Mouse (Mus musculus): ENCODE measurements at regions not wholly inside any gene's neighbourhood (a gene's known extent, or its start where the extent isn't known, plus 50 kb on each side); places are given as distances from the start of the nearest gene placed in this dataset.
A peak's percentile ranks its signal among the peaks of the same experiment; 100 is the strongest.

- Histone ChIP-seq H3K4me2 (ENCODE audit: low read depth, low read length) (no peak overlapping the region), H3K4me1 (ENCODE audit: control insufficient read depth, insufficient read depth, low read length) (no peaks in the 10 kb centered on the region), H3K4me3 (ENCODE audit: low read depth, low read length) (no peak overlapping the region), H3K9ac (replicated peaks; ENCODE audit: low read length) (no peak overlapping the region), H3K27ac (replicated peaks; ENCODE audit: low read depth, low read length) (no peak overlapping the region), H3K27me3 (ENCODE audit: control insufficient read depth, insufficient read depth, low read length) (no peaks in the 10 kb centered on the region), H3K36me3 (replicated peaks; ENCODE audit: control insufficient read depth, insufficient read depth, low read depth, low read length) (no peaks in the 10 kb centered on the region), H3K9me3 (replicated peaks; ENCODE audit: control insufficient read depth, low read length) (no peaks in the 10 kb centered on the region)
- WGBS = 36% methylated on average over 20 of the region's 20 CpGs
- DNase-seq (ENCODE audit: low spot score) (peak; percentile 8), ATAC-seq (replicated peaks; ENCODE audit: insufficient number of reproducible peaks, low FRiP score, low TSS enrichment, low read depth) (no peak)
Observed at GRCm38 (mm10) chr4:33716475-33717117, 207.8 kb upstream of the Cnr1 start.

GRCm38 (mm10) chr4:33720972-33721371, 203.4 kb upstream of the Cnr1 start:
- Histone ChIP-seq H3K27ac (replicated peaks; ENCODE audit: low read depth, low read length) (no peak overlapping the region), H3K4me3 (ENCODE audit: low read depth, low read length) (no peak overlapping the region), H3K9ac (replicated peaks; ENCODE audit: low read length) (no peak overlapping the region), H3K4me1 (ENCODE audit: control insufficient read depth, insufficient read depth, low read length) (no peaks in the 10 kb centered on the region), H3K36me3 (replicated peaks; ENCODE audit: control insufficient read depth, insufficient read depth, low read depth, low read length) (no peaks in the 10 kb centered on the region), H3K9me3 (replicated peaks; ENCODE audit: control insufficient read depth, low read length) (no peaks in the 10 kb centered on the region), H3K4me2 (ENCODE audit: low read depth, low read length) (no peak overlapping the region), H3K27me3 (ENCODE audit: control insufficient read depth, insufficient read depth, low read length) (no peaks in the 10 kb centered on the region)
- DNase-seq (ENCODE audit: low spot score) (no peak), ATAC-seq (replicated peaks; ENCODE audit: insufficient number of reproducible peaks, low FRiP score, low TSS enrichment, low read depth) (no peak)
- WGBS = 90% methylated on average over 10 of the region's 10 CpGs

GRCm38 (mm10) chr4:33721971-33722370, 202.4 kb upstream of the Cnr1 start:
- Histone ChIP-seq H3K27ac (replicated peaks; ENCODE audit: low read depth, low read length) (no peak overlapping the region), H3K4me2 (ENCODE audit: low read depth, low read length) (no peak overlapping the region), H3K36me3 (replicated peaks; ENCODE audit: control insufficient read depth, insufficient read depth, low read depth, low read length) (no peaks in the 10 kb centered on the region), H3K9me3 (replicated peaks; ENCODE audit: control insufficient read depth, low read length) (no peaks in the 10 kb centered on the region), H3K9ac (replicated peaks; ENCODE audit: low read length) (no peak overlapping the region), H3K27me3 (ENCODE audit: control insufficient read depth, insufficient read depth, low read length) (no peaks in the 10 kb centered on the region), H3K4me3 (ENCODE audit: low read depth, low read length) (no peak overlapping the region), H3K4me1 (ENCODE audit: control insufficient read depth, insufficient read depth, low read length) (no peaks in the 10 kb centered on the region)
- no peak for DNase-seq (ENCODE audit: low spot score)
- ATAC-seq (replicated peaks; ENCODE audit: insufficient number of reproducible peaks, low FRiP score, low TSS enrichment, low read depth) = no peak
- WGBS = 87% methylated on average over 4 of the region's 4 CpGs

- no peaks in the 10 kb centered on the region for H3K9me3 ChIP-seq (replicated peaks; ENCODE audit: control insufficient read depth, low read length)
- ATAC-seq (replicated peaks; ENCODE audit: insufficient number of reproducible peaks, low FRiP score, low TSS enrichment, low read depth) (no peak), DNase-seq (ENCODE audit: low spot score) (no peak)
- H3K27me3 ChIP-seq (ENCODE audit: control insufficient read depth, insufficient read depth, low read length) = no peaks in the 10 kb centered on the region
- no peak overlapping the region for H3K4me2 ChIP-seq (ENCODE audit: low read depth, low read length)
- H3K4me3 ChIP-seq (ENCODE audit: low read depth, low read length) = no peak overlapping the region
- H3K27ac ChIP-seq (replicated peaks; ENCODE audit: low read depth, low read length) = no peak overlapping the region
- no peaks in the 10 kb centered on the region for H3K36me3 ChIP-seq (replicated peaks; ENCODE audit: control insufficient read depth, insufficient read depth, low read depth, low read length)
- H3K4me1 ChIP-seq (ENCODE audit: control insufficient read depth, insufficient read depth, low read length) = no peaks in the 10 kb centered on the region
- WGBS = 81% methylated on average over 4 of the region's 4 CpGs
- no peak overlapping the region for H3K9ac ChIP-seq (replicated peaks; ENCODE audit: low read length)
Observed at GRCm38 (mm10) chr4:33731837-33732236, 192.6 kb upstream of the Cnr1 start.

DNA sequence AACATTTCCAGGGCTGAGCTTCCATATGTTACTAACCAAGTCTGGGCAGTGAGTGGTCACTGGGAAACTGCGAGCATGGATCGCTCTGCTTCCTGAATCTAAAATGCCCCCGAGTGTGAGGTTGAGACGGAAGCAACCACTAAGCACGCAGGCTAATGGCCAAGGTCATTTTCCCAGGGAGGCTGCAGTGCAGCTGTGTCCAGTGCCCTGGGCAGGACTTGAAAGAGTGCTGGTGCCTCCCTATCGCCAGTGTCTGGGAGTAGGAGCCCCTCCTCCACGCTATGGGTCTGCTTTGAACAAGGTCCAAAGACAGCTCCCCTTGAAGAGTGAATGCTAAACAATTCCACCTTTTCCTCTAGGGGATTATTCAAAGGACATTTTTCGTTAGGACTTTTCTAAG, 189.5 kb upstream of the Cnr1 start:
- H3K4me2 ChIP-seq (ENCODE audit: low read depth, low read length) = no peak overlapping the region
- 37% methylated on average over 8 of the region's 8 CpGs for WGBS
- ATAC-seq (replicated peaks; ENCODE audit: insufficient number of reproducible peaks, low FRiP score, low TSS enrichment, low read depth) = no peak
- DNase-seq (ENCODE audit: low spot score) = no peak
- no peak overlapping the region; the same call in 1 of the 2 replicates for H3K9ac ChIP-seq (replicated peaks; ENCODE audit: low read length)
- no peak overlapping the region for H3K4me3 ChIP-seq (ENCODE audit: low read depth, low read length)
- no peaks in the 10 kb centered on the region for H3K4me1 ChIP-seq (ENCODE audit: control insufficient read depth, insufficient read depth, low read length)
- H3K27me3 ChIP-seq (ENCODE audit: control insufficient read depth, insufficient read depth, low read length) = no peaks in the 10 kb centered on the region
- no peak overlapping the region for H3K27ac ChIP-seq (replicated peaks; ENCODE audit: low read depth, low read length)
- no peaks in the 10 kb centered on the region for H3K9me3 ChIP-seq (replicated peaks; ENCODE audit: control insufficient read depth, low read length)
- no peaks in the 10 kb centered on the region for H3K36me3 ChIP-seq (replicated peaks; ENCODE audit: control insufficient read depth, insufficient read depth, low read depth, low read length)

GRCm38 (mm10) chr4:33735442-33735966, 188.9 kb upstream of the Cnr1 start:
- no peak overlapping the region for H3K9ac ChIP-seq (replicated peaks; ENCODE audit: low read length)
- H3K27ac ChIP-seq (replicated peaks; ENCODE audit: low read depth, low read length) = no peak overlapping the region
- no peaks in the 10 kb centered on the region for H3K27me3 ChIP-seq (ENCODE audit: control insufficient read depth, insufficient read depth, low read length)
- no peaks in the 10 kb centered on the region for H3K9me3 ChIP-seq (replicated peaks; ENCODE audit: control insufficient read depth, low read length)
- H3K4me1 ChIP-seq (ENCODE audit: control insufficient read depth, insufficient read depth, low read length) = no peaks in the 10 kb centered on the region
- ATAC-seq (replicated peaks; ENCODE audit: insufficient number of reproducible peaks, low FRiP score, low TSS enrichment, low read depth) (no peak), DNase-seq (ENCODE audit: low spot score) (no peak)
- H3K4me2 ChIP-seq (ENCODE audit: low read depth, low read length) = no peak overlapping the region
- no peaks in the 10 kb centered on the region for H3K36me3 ChIP-seq (replicated peaks; ENCODE audit: control insufficient read depth, insufficient read depth, low read depth, low read length)
- H3K4me3 ChIP-seq (ENCODE audit: low read depth, low read length) = no peak overlapping the region
- 45% methylated on average over 3 of the region's 3 CpGs for WGBS

GRCm38 (mm10) chr4:33736061-33736701, 188.2 kb upstream of the Cnr1 start:
- H3K36me3 ChIP-seq (replicated peaks; ENCODE audit: control insufficient read depth, insufficient read depth, low read depth, low read length) = no peaks in the 10 kb centered on the region
- 84% methylated on average over 9 of the region's 9 CpGs for WGBS
- H3K27me3 ChIP-seq (ENCODE audit: control insufficient read depth, insufficient read depth, low read length) = no peaks in the 10 kb centered on the region
- DNase-seq (ENCODE audit: low spot score) (no peak), ATAC-seq (replicated peaks; ENCODE audit: insufficient number of reproducible peaks, low FRiP score, low TSS enrichment, low read depth) (no peak)
- H3K9me3 ChIP-seq (replicated peaks; ENCODE audit: control insufficient read depth, low read length) = no peaks in the 10 kb centered on the region
- no peak overlapping the region for H3K9ac ChIP-seq (replicated peaks; ENCODE audit: low read length)
- H3K4me2 ChIP-seq (ENCODE audit: low read depth, low read length) = no peak overlapping the region
- H3K27ac ChIP-seq (replicated peaks; ENCODE audit: low read depth, low read length) = no peak overlapping the region
- H3K4me1 ChIP-seq (ENCODE audit: control insufficient read depth, insufficient read depth, low read length) = no peaks in the 10 kb centered on the region
- no peak overlapping the region for H3K4me3 ChIP-seq (ENCODE audit: low read depth, low read length)

DNA sequence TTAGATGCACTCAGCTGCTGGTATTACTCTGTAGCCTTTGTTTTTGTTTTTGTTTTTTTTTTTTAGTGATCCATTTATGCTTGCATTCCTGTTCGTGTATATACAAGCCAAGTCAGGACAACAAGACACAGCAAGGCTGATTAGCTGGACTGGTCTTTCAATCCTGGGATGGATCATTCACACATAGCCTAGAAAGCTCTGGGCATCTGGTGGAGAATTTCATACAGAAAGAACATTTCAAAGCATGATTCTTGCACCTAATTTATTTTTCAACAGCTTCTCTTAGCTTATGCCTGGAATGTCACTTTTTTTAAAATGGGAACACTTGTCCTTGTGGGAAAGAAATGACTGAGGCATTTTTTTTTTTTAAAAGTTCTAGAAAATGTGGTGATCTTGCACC, 187.1 kb upstream of the Cnr1 start:
- Histone ChIP-seq H3K27me3 (ENCODE audit: control insufficient read depth, insufficient read depth, low read length) (no peaks in the 10 kb centered on the region), H3K9ac (replicated peaks; ENCODE audit: low read length) (no peak overlapping the region), H3K4me1 (ENCODE audit: control insufficient read depth, insufficient read depth, low read length) (no peaks in the 10 kb centered on the region), H3K36me3 (replicated peaks; ENCODE audit: control insufficient read depth, insufficient read depth, low read depth, low read length) (no peaks in the 10 kb centered on the region), H3K9me3 (replicated peaks; ENCODE audit: control insufficient read depth, low read length) (no peaks in the 10 kb centered on the region), H3K27ac (replicated peaks; ENCODE audit: low read depth, low read length) (no peak overlapping the region), H3K4me3 (ENCODE audit: low read depth, low read length) (no peak overlapping the region), H3K4me2 (ENCODE audit: low read depth, low read length) (no peak overlapping the region)
- DNase-seq (ENCODE audit: low spot score) (no peak), ATAC-seq (replicated peaks; ENCODE audit: insufficient number of reproducible peaks, low FRiP score, low TSS enrichment, low read depth) (no peak)
- 68% methylated on average over 1 of the region's 1 CpGs for WGBS
